Mouse (Mus musculus): Measurements from ENCODE around the gene Tomt.

The Tomt gene

GRCm38 (mm10) chr7:101902846-101903245 is 3.3 kb downstream of the Tomt start:
- DNase-seq (ENCODE audit: low spot score in 2 of 2) = no peak

GRCm38 (mm10) chr7:101901969-101902368 is 4.2 kb downstream of the Tomt start:
- DNase-seq (ENCODE audit: low spot score in 2 of 2) = no peak

GRCm38 (mm10) chr7:101900331-101901097 is 5.6 kb downstream of the Tomt start:
- DNase-seq (ENCODE audit: low spot score in 2 of 2) = peak in 1 of 2 experiments; percentile 52

- DNase-seq (ENCODE audit: low spot score in 2 of 2) = peak; percentile 98 to 99
These were observed 9.8 kb downstream of the Tomt start for GRCm38 (mm10) chr7:101896104-101897066.

DNA sequence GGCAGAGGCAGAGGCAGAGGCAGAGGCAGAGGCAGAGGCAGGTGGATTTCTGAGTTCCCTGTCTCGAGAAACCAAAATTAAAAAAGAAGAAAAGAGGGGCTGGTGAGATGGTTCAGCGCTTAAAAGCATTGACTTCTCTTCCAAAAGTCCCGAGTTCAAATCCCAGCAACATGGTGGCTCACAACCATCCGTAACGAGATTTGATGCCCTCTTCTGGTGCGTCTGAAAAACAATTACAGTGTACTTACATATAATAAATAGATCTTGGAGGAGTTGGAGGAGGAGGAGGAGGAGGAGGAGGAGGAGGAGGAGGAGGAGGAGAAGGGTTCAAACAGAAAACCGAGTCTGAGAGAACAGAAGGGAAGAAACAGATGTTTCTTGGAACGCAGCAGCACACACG is 10.5 kb downstream of the Tomt start:
- no peak for DNase-seq (ENCODE audit: low spot score in 2 of 2)

DNA sequence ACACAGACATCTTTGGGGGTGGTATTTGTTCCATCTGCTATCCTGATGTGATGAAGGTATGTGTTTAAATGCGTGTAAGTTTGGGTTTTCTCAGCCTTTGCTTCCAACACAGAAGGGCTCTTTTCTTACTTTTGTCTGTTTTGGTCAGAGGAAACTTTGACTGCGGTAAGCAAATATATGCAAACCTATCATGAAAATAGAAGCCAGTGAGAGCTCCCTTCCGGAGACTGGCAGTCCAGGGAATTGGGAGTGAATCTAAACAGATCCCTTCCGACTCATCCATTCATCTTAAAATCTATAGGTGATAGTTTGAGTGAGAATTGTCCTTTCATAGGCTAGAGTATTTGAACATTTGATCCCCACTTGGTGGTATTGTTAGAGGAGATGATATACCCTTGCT is 17.7 kb downstream of the Tomt start:
- DNase-seq (ENCODE audit: low spot score in 2 of 2) = no peak

DNA sequence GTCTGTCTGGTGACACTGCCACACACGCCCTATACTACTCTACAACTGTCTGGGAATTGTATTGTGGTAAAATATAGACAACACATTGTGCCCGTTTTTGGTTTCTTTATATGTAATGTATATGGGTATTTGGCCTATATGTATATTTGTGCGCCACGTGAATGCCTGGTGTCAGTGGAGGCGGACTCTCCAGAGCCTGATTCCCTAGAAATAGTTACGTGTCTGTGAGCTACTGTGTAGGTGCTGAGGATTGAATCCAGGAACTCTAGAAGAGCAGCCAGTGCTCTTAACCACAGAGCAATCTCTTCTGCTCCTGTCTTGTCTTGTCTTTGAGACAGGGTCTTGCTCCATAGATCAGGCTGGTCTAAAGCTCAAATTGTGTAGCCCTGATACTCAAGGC is 19.9 kb downstream of the Tomt start:
- DNase-seq (ENCODE audit: low spot score in 2 of 2) = no peak

GRCm38 (mm10) chr7:101884160-101884559 is 22.0 kb downstream of the Tomt start:
- no peak for DNase-seq (ENCODE audit: low spot score in 2 of 2)

GRCm38 (mm10) chr7:101882413-101883154 is 23.6 kb downstream of the Tomt start:
- DNase-seq (ENCODE audit: low spot score in 2 of 2) = no peak

- no peak for DNase-seq (ENCODE audit: low spot score in 2 of 2)
These were observed 25.3 kb downstream of the Tomt start for GRCm38 (mm10) chr7:101880855-101881254.

DNA sequence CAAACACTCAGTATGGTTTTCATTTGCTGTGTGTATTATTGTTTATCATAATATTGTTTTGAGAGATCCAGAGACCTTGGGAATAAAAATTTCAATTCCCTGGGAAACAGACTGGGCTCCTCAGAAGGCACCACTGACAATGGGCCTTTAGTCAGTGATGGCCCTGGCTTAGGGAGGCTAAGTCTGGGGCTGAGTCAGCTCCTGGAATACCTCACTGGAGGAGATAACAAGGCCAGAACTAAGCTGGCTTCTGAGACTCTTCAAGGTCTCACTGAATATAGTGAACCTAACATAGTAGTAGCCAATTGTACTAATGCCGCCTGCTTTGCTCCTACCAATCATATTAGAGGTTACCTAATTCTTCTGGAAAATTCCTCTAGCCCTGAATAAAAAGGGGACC is 30.2 kb downstream of the Tomt start:
- no peak for DNase-seq (ENCODE audit: low spot score in 2 of 2)

GRCm38 (mm10) chr7:101871296-101871695 is 34.9 kb downstream of the Tomt start:
- DNase-seq (ENCODE audit: low spot score in 2 of 2) = no peak

DNA sequence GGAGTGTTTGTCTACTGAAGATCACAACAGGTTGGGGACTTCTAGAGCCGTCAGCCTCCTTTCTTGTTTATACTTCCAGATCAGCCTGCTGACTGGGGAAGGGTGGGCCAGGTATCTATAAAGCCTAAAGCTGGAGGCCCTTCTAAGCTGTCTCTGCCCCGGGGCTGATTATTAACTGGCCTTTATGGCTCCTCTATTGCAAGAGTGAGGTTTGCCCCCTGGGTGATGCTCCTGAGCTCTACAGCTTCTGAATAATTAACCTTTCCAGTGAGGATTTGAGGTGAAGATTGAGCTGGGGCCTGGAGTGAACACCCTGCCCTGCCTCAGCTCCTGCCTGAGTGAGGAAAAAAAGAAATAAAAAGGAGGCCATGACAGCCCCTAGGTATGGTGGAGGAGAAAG is 35.5 kb downstream of the Tomt start, which contains the start of gene Folr1:
Gene Folr1 (minus strand): TSS at position 160 of the 400 bp plus-strand sequence.
- no peak for DNase-seq (ENCODE audit: low spot score in 2 of 2)

DNA sequence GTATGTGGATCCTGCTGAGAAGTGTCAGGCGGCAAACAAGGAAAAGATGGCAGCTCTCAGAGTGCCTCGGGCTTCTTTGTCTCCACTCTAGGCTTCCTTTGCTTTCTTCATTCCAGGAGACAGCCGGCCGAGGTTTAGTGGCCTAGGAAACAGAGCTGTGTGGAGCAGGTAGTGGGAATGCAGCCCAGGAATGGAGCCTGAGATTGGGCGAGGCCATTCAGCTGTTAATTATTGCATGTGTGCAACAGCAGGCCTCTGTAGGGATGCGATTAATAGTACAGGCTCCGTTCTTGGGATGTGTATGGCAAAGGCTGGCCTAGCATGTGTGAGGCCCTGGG is 37.0 kb downstream of the Tomt start:
- DNase-seq (ENCODE audit: low spot score in 2 of 2) = no peak

- DNase-seq (ENCODE audit: low spot score in 2 of 2) = peak in 1 of 2 experiments; percentile 17
These were observed 37.7 kb downstream of the Tomt start for GRCm38 (mm10) chr7:101868241-101869162.

DNA sequence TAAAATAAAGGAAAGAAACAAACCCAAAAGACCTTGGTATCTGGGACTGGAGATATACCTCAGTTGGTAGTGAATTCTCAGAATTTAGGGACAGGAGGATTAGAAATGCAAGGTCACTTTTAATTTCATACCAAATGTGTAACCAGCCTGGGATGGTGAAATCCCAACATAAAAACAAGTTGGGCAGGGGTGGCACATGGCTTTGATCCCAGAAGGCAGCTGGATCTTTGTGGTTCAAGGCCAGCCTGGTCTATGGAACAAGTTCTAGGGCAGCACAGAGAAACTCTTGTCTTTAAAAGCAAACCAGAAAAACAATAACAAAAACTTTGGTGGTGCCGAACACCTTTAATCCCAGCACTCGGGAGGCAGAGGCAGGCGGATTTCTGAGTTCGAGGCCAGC is 38.7 kb downstream of the Tomt start:
- no peak for DNase-seq (ENCODE audit: low spot score in 2 of 2)

GRCm38 (mm10) chr7:101866491-101867265 is 39.5 kb downstream of the Tomt start:
- DNase-seq (ENCODE audit: low spot score in 2 of 2) = no peak

GRCm38 (mm10) chr7:101863415-101863814 is 42.7 kb downstream of the Tomt start, which contains the start of gene Anapc15:
TSS of gene Anapc15 (plus strand) at chr7:101863715.
- no peak for DNase-seq (ENCODE audit: low spot score in 2 of 2)

DNA sequence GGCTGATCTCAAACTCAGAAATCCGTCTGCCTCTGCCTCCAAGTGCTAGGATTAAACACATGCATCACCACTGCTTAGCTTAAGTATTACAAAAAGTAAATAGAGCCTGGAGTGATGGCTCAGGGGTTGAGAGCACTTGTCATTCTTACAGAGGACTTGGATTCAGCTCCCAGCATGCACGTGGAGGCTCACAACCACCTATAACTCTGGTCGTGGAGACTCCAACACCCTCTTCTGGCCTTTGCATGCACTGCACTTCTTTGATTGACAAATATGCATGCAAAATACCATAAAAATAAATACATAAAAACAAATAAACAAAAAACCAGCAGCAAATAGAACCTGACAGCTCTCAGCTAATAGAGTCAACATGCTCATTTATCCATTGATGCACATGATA is 43.9 kb downstream of the Tomt start:
- DNase-seq (ENCODE audit: low spot score in 2 of 2) = no peak

DNA sequence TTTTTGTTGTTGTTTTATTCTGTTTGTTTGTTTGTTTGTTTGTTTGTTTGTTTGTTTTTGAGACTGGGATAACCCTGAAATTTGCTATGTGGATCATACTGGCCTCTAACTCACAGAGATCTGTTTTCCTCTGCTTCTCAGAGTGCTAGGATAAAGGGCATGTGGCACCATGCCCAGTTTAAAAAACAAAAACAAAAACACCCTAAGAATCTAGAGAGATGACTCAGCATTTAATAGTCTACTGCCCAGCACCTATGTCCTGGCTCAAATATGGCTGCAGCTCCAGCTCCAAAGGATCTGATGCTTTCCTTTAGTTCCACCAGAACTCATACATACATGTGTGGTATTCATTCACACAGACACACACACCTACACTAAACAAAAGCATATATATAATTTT is 45.2 kb downstream of the Tomt start:
- DNase-seq (ENCODE audit: low spot score in 2 of 2) = no peak
